Mouse (Mus musculus) embryonic facial prominence, embryonic 12.5 days (tissue): ENCODE measurements around the gene Fam53b. TPM values are rescaled to one million over a fixed set of nuclear protein-coding genes. Genes with fewer than 3 reads are reported as not detected.

ENCODE experiments used
- ATAC-seq: fragments of 200-750 bp; cut with Nextera tagmentation; 2 replicates; pipeline ENCODE4 v1.8.0; 2017; ENCODE audit not compliant: insufficient number of reproducible peaks, insufficient read depth, low FRiP score, low TSS enrichment
- H3K27ac ChIP-seq: fragments of 300-500 bp; sonication (generic); 2 replicates; pipeline ENCODE4 v1.5.1; 2016; ENCODE audit warnings: mild to moderate bottlenecking
- H3K27me3 ChIP-seq: fragments of 300-500 bp; sonication (generic); 2 replicates; pipeline ENCODE4 v1.6.1; 2016; ENCODE audit warnings: mild to moderate bottlenecking, moderate library complexity
- H3K36me3 ChIP-seq: fragments of 300-500 bp; sonication (generic); 2 replicates; pipeline ENCODE4 v1.6.1; 2016; ENCODE audit warnings: mild to moderate bottlenecking
- H3K4me1 ChIP-seq: fragments of 300-500 bp; sonication (generic); 2 replicates; pipeline ENCODE4 v1.6.1; 2016
- H3K4me2 ChIP-seq: fragments of 300-500 bp; sonication (generic); replicated peaks from 2 replicates; pipeline ENCODE4 v1.6.1; 2016; ENCODE audit warnings: mild to moderate bottlenecking, moderate library complexity
- H3K4me3 ChIP-seq: fragments of 300-500 bp; sonication (generic); 2 replicates; pipeline ENCODE4 v1.5.1; 2016; ENCODE audit warnings: mild to moderate bottlenecking
- H3K9ac ChIP-seq: fragments of 300-500 bp; sonication (generic); 2 replicates; pipeline ENCODE4 v1.6.1; 2016; ENCODE audit warnings: mild to moderate bottlenecking, moderate library complexity
- H3K9me3 ChIP-seq: fragments of 300-500 bp; sonication (generic); 2 replicates; pipeline ENCODE4 v1.6.1; 2016; ENCODE audit warnings: mild to moderate bottlenecking, moderate library complexity
- WGBS: fragments of 180-500 bp; shearing (Covaris S2); methylation state at CpG from one replicate; pipeline ENCODE4 v1.1.7; 2016; 5-methylcytosine and 5-hydroxymethylcytosine counted together
- polyA plus RNA-seq: library from polyadenylated mRNA; unstranded; fragments of >200 nt; fragmentation: Nextera tagmentation; extraction: Ambion mirVana; gene quantifications from 2 replicates; pipeline ENCODE4 v1.2.1, GENCODE M21; 2016

The Fam53b gene
- polyA plus RNA-seq, 1 experiment from 2014 or later, result 23.6 TPM

DNA sequence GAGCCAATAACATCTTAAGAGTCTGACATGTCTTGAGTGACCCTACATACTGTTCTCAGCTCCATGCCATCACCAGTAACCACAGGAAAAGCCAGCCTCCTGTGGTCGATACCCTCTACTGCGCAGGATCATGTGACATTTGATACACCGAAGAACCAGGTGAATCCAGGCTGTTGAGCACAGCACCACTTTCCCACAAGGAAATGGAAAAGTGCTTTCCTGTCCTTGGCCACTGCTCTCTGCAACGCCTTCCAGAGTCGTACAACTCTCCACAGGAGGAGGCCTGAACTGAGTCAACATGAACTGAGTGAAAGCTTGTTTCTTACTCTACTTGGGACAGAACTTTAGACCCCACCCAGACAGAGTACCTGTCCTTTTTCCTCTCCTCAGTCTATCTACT lies 12.2 kb downstream of the Fam53b start:
- H3K4me1 ChIP-seq, result peaks cover 9% of the 10 kb centered on the region
- no peak for ATAC-seq
- no peaks in the 10 kb centered on the region for H3K9me3 ChIP-seq
- H3K36me3 ChIP-seq, result 0 out of 2 replicates have a peak, but pooled peaks cover 4% of the 10 kb centered on the region
- H3K27ac ChIP-seq, result no peak overlapping the region
- H3K9ac ChIP-seq, result no peak overlapping the region
- H3K27me3 ChIP-seq, result no peaks in the 10 kb centered on the region
- H3K4me3 ChIP-seq, result no peak overlapping the region
- H3K4me2 ChIP-seq, result no peak overlapping the region
- WGBS, result 79% methylated on average over 5 of the region's 5 CpGs

GRCm38 (mm10) chr7:132800868-132801267 lies 12.8 kb downstream of the Fam53b start:
- H3K9ac ChIP-seq, result no peak overlapping the region
- H3K4me2 ChIP-seq, result no peak overlapping the region
- H3K27me3 ChIP-seq, result no peaks in the 10 kb centered on the region
- H3K9me3 ChIP-seq, result no peaks in the 10 kb centered on the region
- H3K27ac ChIP-seq, result no peak overlapping the region
- H3K36me3 ChIP-seq, result 0 out of 2 replicates have a peak, but pooled peaks cover 4% of the 10 kb centered on the region
- 85% methylated on average over 10 of the region's 10 CpGs for WGBS
- no peak for ATAC-seq
- peaks cover 3% of the 10 kb centered on the region; the same call in 1 of the 2 replicates for H3K4me1 ChIP-seq
- H3K4me3 ChIP-seq, result no peak overlapping the region

GRCm38 (mm10) chr7:132799119-132800016 lies 14.3 kb downstream of the Fam53b start:
- Histone ChIP-seq H3K9me3 (no peaks in the 10 kb centered on the region), H3K27me3 (no peaks in the 10 kb centered on the region), H3K36me3 (0 out of 2 replicates have a peak, but pooled peaks cover 4% of the 10 kb centered on the region), H3K4me3 (no peak overlapping the region), H3K27ac (no peak overlapping the region), H3K4me1 (0 out of 2 replicates have a peak, but pooled peaks cover under 1% of the 10 kb centered on the region), H3K4me2 (no peak overlapping the region), H3K9ac (no peak overlapping the region)
- WGBS, result 84% methylated on average over 5 of the region's 5 CpGs
- ATAC-seq, result no peak

- H3K4me2 ChIP-seq, result no peak overlapping the region
- H3K4me3 ChIP-seq, result no peak overlapping the region
- 0 out of 2 replicates have a peak, but pooled peaks cover 4% of the 10 kb centered on the region for H3K36me3 ChIP-seq
- no peak overlapping the region for H3K27ac ChIP-seq
- peaks cover 25% of the 10 kb centered on the region for H3K4me1 ChIP-seq
- H3K9ac ChIP-seq, result no peak overlapping the region
- no peak for ATAC-seq
- H3K27me3 ChIP-seq, result no peaks in the 10 kb centered on the region
- no peaks in the 10 kb centered on the region for H3K9me3 ChIP-seq
- WGBS, result 90% methylated on average over 5 of the region's 5 CpGs
Measured at GRCm38 (mm10) chr7:132795141-132795540, 18.5 kb downstream of the Fam53b start.

- no peaks in the 10 kb centered on the region for H3K9me3 ChIP-seq
- peaks cover 25% of the 10 kb centered on the region for H3K4me1 ChIP-seq
- WGBS, result 56% methylated on average over 6 of the region's 6 CpGs
- no peak overlapping the region for H3K4me3 ChIP-seq
- 0 out of 2 replicates have a peak, but pooled peaks cover 2% of the 10 kb centered on the region for H3K36me3 ChIP-seq
- H3K27ac ChIP-seq, result no peak overlapping the region
- no peak overlapping the region for H3K9ac ChIP-seq
- no peaks in the 10 kb centered on the region for H3K27me3 ChIP-seq
- no peak overlapping the region for H3K4me2 ChIP-seq
- no peak for ATAC-seq
Measured at GRCm38 (mm10) chr7:132793467-132793866, 20.2 kb downstream of the Fam53b start.

- no peaks in the 10 kb centered on the region for H3K27me3 ChIP-seq
- H3K4me3 ChIP-seq, result no peak overlapping the region
- no peaks in the 10 kb centered on the region for H3K9me3 ChIP-seq
- no peaks in the 10 kb centered on the region for H3K36me3 ChIP-seq
- ATAC-seq, result no peak
- H3K4me2 ChIP-seq, result no peak overlapping the region
- H3K9ac ChIP-seq, result no peak overlapping the region
- no peak overlapping the region for H3K27ac ChIP-seq
- WGBS, result 86% methylated on average over 14 of the region's 14 CpGs
- peaks cover 33% of the 10 kb centered on the region for H3K4me1 ChIP-seq
Measured at GRCm38 (mm10) chr7:132790447-132791219, 23.1 kb downstream of the Fam53b start.

DNA sequence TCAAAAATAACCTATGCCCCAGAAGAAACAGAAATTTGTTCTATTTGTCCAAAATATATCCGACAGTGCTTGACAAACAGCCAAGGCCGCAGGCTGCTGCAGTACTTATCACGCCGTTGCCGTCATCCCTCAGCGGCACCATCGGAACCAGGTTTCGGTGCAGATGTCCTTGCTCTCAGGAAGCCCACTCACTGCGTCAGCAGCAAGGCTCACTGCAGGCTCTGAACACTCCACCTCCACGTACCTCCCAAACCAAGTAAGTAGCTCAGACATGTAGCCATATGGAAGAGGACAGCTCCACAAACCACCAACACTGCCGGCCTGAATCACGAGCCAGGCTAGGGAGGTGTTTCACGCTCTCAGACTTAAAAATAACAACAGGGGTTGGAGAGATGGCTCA lies 24.9 kb downstream of the Fam53b start:
- no peaks in the 10 kb centered on the region for H3K27me3 ChIP-seq
- 93% methylated on average over 13 of the region's 13 CpGs for WGBS

DNA sequence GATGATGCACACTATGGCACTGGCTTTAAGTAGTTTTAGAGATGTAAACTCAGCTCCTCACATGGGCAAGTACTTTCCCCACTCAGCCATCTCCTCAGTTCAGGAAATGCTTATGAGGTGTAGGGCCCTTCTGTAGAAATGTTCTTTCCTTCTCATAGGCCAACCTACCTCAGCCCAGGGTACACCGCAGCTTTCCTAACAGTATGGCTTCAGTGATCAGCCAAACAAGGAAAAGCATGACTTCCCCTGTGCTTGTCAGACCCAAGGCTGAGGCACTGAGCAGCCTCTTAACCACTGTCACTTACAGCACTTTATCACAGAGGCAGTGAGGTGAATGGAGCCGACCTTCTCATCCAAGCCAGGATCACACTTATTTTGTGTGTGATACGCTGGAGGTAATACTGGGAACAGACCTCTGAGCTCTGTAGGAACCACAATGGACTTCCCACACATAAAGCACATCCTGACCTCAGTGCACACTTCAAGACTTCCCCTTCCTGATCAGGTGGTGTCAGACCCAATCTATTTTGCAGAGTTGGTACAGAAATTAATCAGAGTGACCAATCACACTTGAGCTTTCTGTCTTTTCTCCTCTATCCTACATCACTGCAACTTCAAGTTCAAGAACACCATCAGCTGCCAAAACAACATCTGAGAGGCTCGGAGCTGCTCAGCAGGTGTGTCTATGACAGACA lies 26.0 kb downstream of the Fam53b start:
- no peaks in the 10 kb centered on the region for H3K36me3 ChIP-seq
- H3K4me2 ChIP-seq, result no peak overlapping the region
- H3K4me1 ChIP-seq, result peaks cover 25% of the 10 kb centered on the region
- no peaks in the 10 kb centered on the region for H3K27me3 ChIP-seq
- no peak overlapping the region for H3K27ac ChIP-seq
- 89% methylated on average over 4 of the region's 4 CpGs for WGBS
- no peaks in the 10 kb centered on the region for H3K9me3 ChIP-seq
- no peak overlapping the region for H3K4me3 ChIP-seq
- no peak for ATAC-seq
- no peak overlapping the region for H3K9ac ChIP-seq

More for the DNA sequence above, 24.9 kb downstream of the Fam53b start:
- ATAC-seq, result no peak
- Histone ChIP-seq H3K27ac (no peak overlapping the region), H3K9me3 (no peaks in the 10 kb centered on the region), H3K36me3 (no peaks in the 10 kb centered on the region), H3K4me3 (no peak overlapping the region), H3K4me1 (peaks cover 32% of the 10 kb centered on the region), H3K9ac (no peak overlapping the region), H3K4me2 (no peak overlapping the region)

- H3K4me2 ChIP-seq, result no peak overlapping the region
- no peak overlapping the region for H3K27ac ChIP-seq
- ATAC-seq, result no peak
- no peaks in the 10 kb centered on the region for H3K27me3 ChIP-seq
- 86% methylated on average over 4 of the region's 4 CpGs for WGBS
- no peak overlapping the region for H3K9ac ChIP-seq
- H3K9me3 ChIP-seq, result no peaks in the 10 kb centered on the region
- H3K4me1 ChIP-seq, result peaks cover 27% of the 10 kb centered on the region
- H3K4me3 ChIP-seq, result no peak overlapping the region
- no peaks in the 10 kb centered on the region for H3K36me3 ChIP-seq
Measured at GRCm38 (mm10) chr7:132787022-132787421, 26.7 kb downstream of the Fam53b start.

- Histone ChIP-seq H3K36me3 (no peaks in the 10 kb centered on the region), H3K27me3 (no peaks in the 10 kb centered on the region), H3K4me2 (no peak overlapping the region), H3K4me3 (no peak overlapping the region), H3K4me1 (peaks cover 30% of the 10 kb centered on the region), H3K27ac (no peak overlapping the region), H3K9me3 (no peaks in the 10 kb centered on the region), H3K9ac (no peak overlapping the region)
- WGBS, result 50% methylated on average over 4 of the region's 4 CpGs
- no peak for ATAC-seq
Measured at GRCm38 (mm10) chr7:132786522-132786921, 27.2 kb downstream of the Fam53b start.

GRCm38 (mm10) chr7:132786011-132786410 lies 27.7 kb downstream of the Fam53b start:
- Histone ChIP-seq H3K9me3 (no peaks in the 10 kb centered on the region), H3K27me3 (no peaks in the 10 kb centered on the region), H3K4me3 (no peak overlapping the region), H3K36me3 (no peaks in the 10 kb centered on the region), H3K4me1 (peaks cover 30% of the 10 kb centered on the region), H3K4me2 (no peak overlapping the region), H3K9ac (no peak overlapping the region), H3K27ac (no peak overlapping the region)
- no peak for ATAC-seq
- 66% methylated on average over 7 of the region's 7 CpGs for WGBS
